Mouse (Mus musculus): ENCODE measurements around the gene Unc5c. TPM values are rescaled to one million over a fixed set of nuclear protein-coding genes. Genes with fewer than 3 reads are reported as not detected.

Gene Unc5c
- polyA plus RNA-seq, 1 experiment from 2014 or later = 15.6 TPM

DNA sequence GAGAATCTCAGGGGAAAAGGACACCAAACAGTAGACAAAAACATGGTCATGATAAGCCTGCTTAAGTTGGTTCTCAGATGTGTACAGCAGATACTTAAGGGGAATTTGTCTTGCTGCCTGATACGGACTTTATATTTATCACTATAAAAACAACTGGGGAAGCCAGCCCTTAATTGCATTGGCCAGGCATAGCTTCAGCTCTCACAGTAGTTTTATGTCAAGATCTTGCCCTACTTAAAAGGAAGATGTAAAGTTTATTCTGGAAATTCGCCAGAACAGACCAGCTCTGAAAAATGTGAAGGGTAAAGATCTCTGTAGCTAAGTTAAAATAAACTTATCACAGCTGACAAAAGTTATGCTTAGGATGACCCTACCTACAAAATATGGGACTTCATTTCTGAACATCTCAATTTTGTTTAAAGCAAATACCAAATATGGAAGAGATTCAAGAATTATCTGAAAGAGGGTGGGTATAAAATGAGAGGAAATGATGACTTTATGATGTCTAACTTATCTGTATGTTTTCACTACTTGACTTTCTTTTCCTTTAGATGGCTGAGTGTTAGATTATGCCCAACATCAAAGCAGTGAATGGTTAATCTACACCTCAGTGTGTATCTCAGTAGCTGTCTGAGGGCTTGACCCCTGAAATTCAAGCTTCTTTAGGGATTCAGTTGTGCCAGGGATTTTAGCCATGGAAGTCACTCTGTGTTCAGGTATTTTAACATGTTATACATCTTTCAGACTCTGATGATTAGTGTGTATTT lies 18.8 kb downstream of the Unc5c start:
- TF ChIP-seq CTCF (IDR thresholded peaks at IDR 0.05; ENCODE audit: low read depth) = no peak
- no peaks in the 10 kb centered on the region; the same call in 1 of the 2 replicates for H3K4me1 ChIP-seq (replicated peaks; ENCODE audit: insufficient read depth, low read length)
- no peaks in the 10 kb centered on the region for H3K36me3 ChIP-seq (ENCODE audit: insufficient read depth, low read length)
- H3K4me2 ChIP-seq (ENCODE audit: low read length) = no peak overlapping the region
- H3K27ac ChIP-seq = peak overlapping the region; percentile 36; the same call in 1 of the 2 replicates
- H3K9ac ChIP-seq (ENCODE audit: low read depth, low read length) = no peak overlapping the region
- WGBS = 15% methylated on average over 2 of the region's 2 CpGs
- H3K9me3 ChIP-seq (replicated peaks; ENCODE audit: low read length) = no peaks in the 10 kb centered on the region
- no peak overlapping the region for H3K4me3 ChIP-seq (replicated peaks; ENCODE audit: low read depth, low read length)
- ATAC-seq (replicated peaks; ENCODE audit: low FRiP score, low read depth) (no peak), DNase-seq (ENCODE audit: low spot score) (peak; percentile 81)
- no peaks in the 10 kb centered on the region for H3K27me3 ChIP-seq (ENCODE audit: insufficient read depth, low read length)

DNA sequence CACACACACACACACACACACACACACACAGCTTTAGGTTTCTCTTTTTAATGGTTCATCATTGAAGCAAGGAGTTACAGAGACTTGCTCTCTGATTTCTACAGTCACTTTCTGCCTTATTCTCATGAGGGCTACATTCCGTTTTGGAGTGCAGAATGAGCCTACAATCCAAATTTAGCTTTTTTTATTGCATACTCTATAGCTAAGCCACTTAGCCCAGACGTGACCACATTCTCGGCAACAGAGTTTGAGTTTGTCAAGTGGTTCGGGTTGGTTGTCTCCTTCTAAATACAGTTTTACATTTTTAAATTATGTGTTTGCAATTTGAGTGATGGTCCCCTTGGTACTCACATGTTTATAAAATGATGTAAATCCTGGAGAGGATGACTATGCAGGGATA lies 20.2 kb downstream of the Unc5c start:
- no peaks in the 10 kb centered on the region; the same call in 1 of the 2 replicates for H3K4me1 ChIP-seq (replicated peaks; ENCODE audit: insufficient read depth, low read length)
- TF ChIP-seq CTCF (IDR thresholded peaks at IDR 0.05; ENCODE audit: low read depth) = no peak
- H3K36me3 ChIP-seq (ENCODE audit: insufficient read depth, low read length) = no peaks in the 10 kb centered on the region
- no peak overlapping the region for H3K4me3 ChIP-seq (replicated peaks; ENCODE audit: low read depth, low read length)
- ATAC-seq (replicated peaks; ENCODE audit: low FRiP score, low read depth) (no peak), DNase-seq (ENCODE audit: low spot score) (no peak)
- H3K9me3 ChIP-seq (replicated peaks; ENCODE audit: low read length) = no peaks in the 10 kb centered on the region
- no peak overlapping the region for H3K27ac ChIP-seq
- no peak overlapping the region for H3K9ac ChIP-seq (ENCODE audit: low read depth, low read length)
- H3K4me2 ChIP-seq (ENCODE audit: low read length) = no peak overlapping the region
- 74% methylated on average over 4 of the region's 4 CpGs for WGBS
- no peaks in the 10 kb centered on the region for H3K27me3 ChIP-seq (ENCODE audit: insufficient read depth, low read length)

DNA sequence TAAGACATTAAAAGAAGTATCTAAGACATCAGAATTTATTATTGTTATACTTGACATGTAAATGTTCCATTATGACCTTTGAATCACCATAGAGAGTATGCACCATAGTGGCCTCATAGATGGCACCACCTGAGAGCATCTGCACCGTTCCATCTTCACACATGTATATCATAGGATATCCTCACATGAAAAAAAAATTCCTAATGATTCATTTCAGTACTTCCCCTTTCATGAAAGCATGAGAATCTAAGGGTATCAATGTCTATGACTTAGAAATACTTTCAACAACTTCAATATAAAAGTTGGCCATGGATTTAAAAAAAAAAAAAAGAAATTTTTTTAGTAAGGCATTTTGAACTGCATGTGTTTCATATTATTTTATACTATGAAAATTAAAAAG lies 25.6 kb downstream of the Unc5c start:
- no peaks in the 10 kb centered on the region for H3K27me3 ChIP-seq (ENCODE audit: insufficient read depth, low read length)
- no peak overlapping the region for H3K27ac ChIP-seq
- H3K4me1 ChIP-seq (replicated peaks; ENCODE audit: insufficient read depth, low read length) = peaks cover 11% of the 10 kb centered on the region; the same call in 1 of the 2 replicates
- no peak overlapping the region for H3K4me2 ChIP-seq (ENCODE audit: low read length)
- no peak overlapping the region for H3K9ac ChIP-seq (ENCODE audit: low read depth, low read length)
- no peak overlapping the region for H3K4me3 ChIP-seq (replicated peaks; ENCODE audit: low read depth, low read length)
- WGBS = 80% methylated on average over 1 of the region's 1 CpGs
- TF ChIP-seq CTCF (IDR thresholded peaks at IDR 0.05; ENCODE audit: low read depth) = no peak
- H3K36me3 ChIP-seq (ENCODE audit: insufficient read depth, low read length) = no peaks in the 10 kb centered on the region
- no peaks in the 10 kb centered on the region for H3K9me3 ChIP-seq (replicated peaks; ENCODE audit: low read length)
- DNase-seq (ENCODE audit: low spot score) (no peak), ATAC-seq (replicated peaks; ENCODE audit: low FRiP score, low read depth) (no peak)

DNA sequence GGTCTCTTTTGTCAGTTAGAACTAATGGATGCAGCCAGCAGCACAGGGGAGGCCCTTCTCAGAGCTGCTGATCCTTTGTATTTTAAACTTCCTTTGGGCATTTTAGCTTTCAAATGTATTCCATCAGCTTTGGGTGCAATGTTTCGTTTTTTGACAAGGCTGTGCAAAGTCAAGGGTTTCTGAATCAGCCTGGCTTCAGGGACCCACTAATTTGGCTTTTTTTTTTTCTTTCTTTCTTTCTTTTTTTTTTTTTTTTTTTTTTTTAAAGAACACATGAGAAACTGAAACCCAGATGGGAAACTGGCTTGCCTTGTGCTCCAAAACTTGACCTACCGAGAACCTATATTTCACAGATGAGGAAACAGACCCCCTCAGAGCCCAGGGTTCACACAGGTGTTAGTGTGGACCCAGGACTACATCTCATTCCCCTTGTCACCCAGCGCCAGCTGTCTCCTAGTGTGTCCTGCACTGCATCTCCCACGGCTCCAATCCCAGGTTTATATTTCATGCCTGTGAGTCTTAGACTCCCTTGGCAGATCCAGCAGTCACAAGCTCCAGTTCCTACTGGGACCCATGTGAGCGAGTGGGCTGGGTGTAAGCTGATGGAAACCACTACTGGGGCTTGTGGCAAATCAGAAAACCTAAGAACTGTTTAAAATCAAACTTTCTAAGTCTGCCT lies 26.4 kb downstream of the Unc5c start:
- Histone ChIP-seq H3K9ac (ENCODE audit: low read depth, low read length) (no peak overlapping the region), H3K27ac (peak overlapping the region; percentile 75), H3K4me1 (replicated peaks; ENCODE audit: insufficient read depth, low read length) (peaks cover 11% of the 10 kb centered on the region; the same call in 1 of the 2 replicates), H3K27me3 (ENCODE audit: insufficient read depth, low read length) (no peaks in the 10 kb centered on the region), H3K36me3 (ENCODE audit: insufficient read depth, low read length) (no peaks in the 10 kb centered on the region), H3K9me3 (replicated peaks; ENCODE audit: low read length) (no peaks in the 10 kb centered on the region), H3K4me2 (ENCODE audit: low read length) (peak overlapping the region; percentile 43), H3K4me3 (replicated peaks; ENCODE audit: low read depth, low read length) (peak overlapping the region; percentile 16; the same call in 1 of the 2 replicates)
- TF ChIP-seq CTCF (IDR thresholded peaks at IDR 0.05; ENCODE audit: low read depth) = no peak
- ATAC-seq (replicated peaks; ENCODE audit: low FRiP score, low read depth) (peak; percentile 75), DNase-seq (ENCODE audit: low spot score) (peak; percentile 84)
- 8% methylated on average over 5 of the region's 5 CpGs for WGBS

DNA sequence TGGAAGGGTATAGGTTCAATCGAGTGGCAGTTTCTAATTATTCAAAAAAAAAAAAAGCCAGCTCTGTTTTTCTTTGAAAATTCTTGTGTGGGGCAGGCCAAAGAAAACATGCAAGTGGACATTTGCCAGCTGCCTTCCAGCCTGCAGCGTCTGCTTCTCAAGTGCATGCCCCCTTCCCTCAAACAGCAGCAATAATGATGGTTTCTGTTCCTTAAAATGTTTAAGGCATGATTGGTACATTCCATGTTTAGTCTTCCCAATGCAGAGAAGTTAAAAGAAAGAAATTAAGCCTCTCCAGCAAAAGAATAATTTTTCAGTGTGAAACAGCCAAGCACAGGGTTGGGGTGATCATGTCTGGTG lies 26.9 kb downstream of the Unc5c start:
- Histone ChIP-seq H3K4me3 (replicated peaks; ENCODE audit: low read depth, low read length) (no peak overlapping the region), H3K4me2 (ENCODE audit: low read length) (peak overlapping the region; percentile 43), H3K36me3 (ENCODE audit: insufficient read depth, low read length) (no peaks in the 10 kb centered on the region), H3K9me3 (replicated peaks; ENCODE audit: low read length) (no peaks in the 10 kb centered on the region), H3K27ac (peak overlapping the region; percentile 75), H3K27me3 (ENCODE audit: insufficient read depth, low read length) (no peaks in the 10 kb centered on the region), H3K9ac (ENCODE audit: low read depth, low read length) (no peak overlapping the region), H3K4me1 (replicated peaks; ENCODE audit: insufficient read depth, low read length) (peaks cover 11% of the 10 kb centered on the region; the same call in 1 of the 2 replicates)
- WGBS = 3% methylated on average over 2 of the region's 2 CpGs
- ATAC-seq (replicated peaks; ENCODE audit: low FRiP score, low read depth) (no peak), DNase-seq (ENCODE audit: low spot score) (no peak)
- TF ChIP-seq CTCF (IDR thresholded peaks at IDR 0.05; ENCODE audit: low read depth) = no peak

DNA sequence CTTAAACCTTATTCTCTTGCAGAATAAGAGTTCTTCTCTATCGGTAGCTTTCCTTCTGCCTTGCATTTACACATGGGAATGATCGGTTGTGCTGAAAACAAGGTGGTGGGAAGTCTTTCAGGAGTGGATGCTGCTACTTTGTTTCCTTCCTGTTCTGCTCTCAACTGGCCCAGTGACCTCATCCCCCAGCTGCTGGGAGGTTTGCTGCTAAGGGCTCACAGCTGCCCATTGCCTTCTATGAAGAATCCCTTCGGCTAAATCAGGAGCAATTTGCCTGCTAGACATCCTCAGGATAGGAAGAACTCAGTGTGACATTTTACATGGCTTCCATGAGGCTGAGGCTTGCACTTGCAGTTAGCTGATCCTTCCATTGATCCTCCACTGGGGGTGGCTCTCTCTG lies 28.0 kb downstream of the Unc5c start:
- H3K27ac ChIP-seq = no peak overlapping the region
- no peaks in the 10 kb centered on the region for H3K27me3 ChIP-seq (ENCODE audit: insufficient read depth, low read length)
- 41% methylated on average over 3 of the region's 3 CpGs for WGBS

More for the DNA sequence above, 28.0 kb downstream of the Unc5c start:
- H3K9me3 ChIP-seq (replicated peaks; ENCODE audit: low read length) = no peaks in the 10 kb centered on the region
- H3K4me2 ChIP-seq (ENCODE audit: low read length) = no peak overlapping the region
- peak; percentile 47 for DNase-seq (ENCODE audit: low spot score)
- H3K36me3 ChIP-seq (ENCODE audit: insufficient read depth, low read length) = no peaks in the 10 kb centered on the region
- 0 out of 2 replicates have a peak overlapping the region, but pooled peaks have one; percentile 8 for H3K9ac ChIP-seq (ENCODE audit: low read depth, low read length)
- H3K4me3 ChIP-seq (replicated peaks; ENCODE audit: low read depth, low read length) = no peak overlapping the region
- ATAC-seq (replicated peaks; ENCODE audit: low FRiP score, low read depth) = no peak
- TF ChIP-seq CTCF (IDR thresholded peaks at IDR 0.05; ENCODE audit: low read depth) = no peak
- H3K4me1 ChIP-seq (replicated peaks; ENCODE audit: insufficient read depth, low read length) = peaks cover 11% of the 10 kb centered on the region; the same call in 1 of the 2 replicates
